ENCODE assay signal across 24 mouse cellular contexts in the genomic region with DNA sequence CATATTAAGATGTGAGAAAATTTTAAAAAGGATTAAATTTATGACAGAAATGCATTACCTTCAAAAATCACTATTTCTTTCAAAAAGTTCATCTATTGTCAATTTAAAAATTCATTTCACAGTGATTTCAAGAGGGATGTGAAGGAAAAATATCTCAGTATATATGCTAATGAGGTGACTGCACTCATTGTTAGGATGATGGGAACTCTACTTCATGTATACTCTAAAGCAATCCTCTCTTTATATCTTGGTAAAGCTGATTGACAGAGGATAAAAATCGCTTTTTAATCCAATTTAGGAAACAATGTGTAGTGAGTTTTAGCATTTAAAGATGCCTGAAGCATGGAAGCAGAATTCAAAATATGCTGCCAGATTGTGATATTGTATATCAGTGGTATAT.
"Had no signal": no experiment of that assay in that cellular context is flagged by ENCODE, and none has a peak within 500 bp of the region (broad histone marks: within the 10 kb centered on the region; RNA-seq: fewer than 3 reads in every experiment).

No protein-coding gene starts in this region.

- H3K9me3 ChIP-seq: heart, embryonic 10.5 days; heart, embryonic 12.5 days; hindbrain, embryonic 10.5 days; hindbrain, embryonic 12.5 days; intestine, embryonic 15.5 days; limb, embryonic 10.5 days; limb, embryonic 12.5 days had no signal

- H3K4me1 ChIP-seq: heart, embryonic 10.5 days; heart, embryonic 12.5 days; hindbrain, embryonic 12.5 days; intestine, embryonic 15.5 days; limb, embryonic 10.5 days had no signal

- ATAC-seq: hindbrain, embryonic 16.5 days; inflammation-experienced regulatory T-cells, adult 6 months; intestine, embryonic 15.5 days; intestine, postnatal 0 days had no signal

- H3K4me2 ChIP-seq: heart, embryonic 12.5 days; hindbrain, embryonic 12.5 days; hindbrain, embryonic 14.5 days; intestine, embryonic 15.5 days; limb, embryonic 12.5 days had no signal

- H3K27me3 ChIP-seq: heart, embryonic 12.5 days; hindbrain, embryonic 12.5 days; intestine, embryonic 15.5 days; limb, embryonic 12.5 days had no signal

- H3K9ac ChIP-seq: heart, embryonic 12.5 days; hindbrain, embryonic 12.5 days; hindbrain, embryonic 14.5 days; intestine, embryonic 15.5 days; limb, embryonic 12.5 days had no signal

- DNase-seq: gastrocnemius, adult 2 months; gastrocnemius, postnatal 10 days; gastrocnemius, postnatal 25 days; heart, adult 18-20 months; heart, postnatal 10 days; heart, postnatal 4 days; kidney, adult 18-20 months; kidney, adult 8-10 months; kidney, postnatal 10 days; kidney, postnatal 25 days; kidney, postnatal 4 days; liver had no signal

- H3K27ac ChIP-seq: gastrocnemius, adult 2 months; heart, embryonic 10.5 days; hindbrain, embryonic 10.5 days; hindbrain, embryonic 12.5 days; hindbrain, embryonic 14.5 days; intestine, embryonic 15.5 days; layer of hippocampus, adult 2 months; limb, embryonic 10.5 days; limb, embryonic 12.5 days had no signal

- H3K36me3 ChIP-seq: heart, embryonic 10.5 days; heart, embryonic 12.5 days; intestine, embryonic 15.5 days; limb, embryonic 10.5 days; limb, embryonic 12.5 days had no signal

- H3K4me3 ChIP-seq: gastrocnemius, adult 2 months; heart, embryonic 10.5 days; heart, embryonic 12.5 days; hindbrain, embryonic 10.5 days; hindbrain, embryonic 12.5 days; intestine, embryonic 15.5 days; layer of hippocampus, adult 2 months; limb, embryonic 10.5 days; limb, embryonic 12.5 days had no signal
